Mouse (Mus musculus) midbrain, embryonic 16.5 days (tissue): ENCODE measurements around the gene Mroh2b. TPM values are rescaled to one million over a fixed set of nuclear protein-coding genes. Genes with fewer than 3 reads are reported as not detected.

Experiments
- polyA plus RNA-seq: library from polyadenylated mRNA; unstranded; fragments of >200 nt; fragmentation: Nextera tagmentation; extraction: Ambion mirVana; gene quantifications from 2 replicates; pipeline ENCODE4 v1.2.1, GENCODE M21; 2015

Gene Mroh2b
- polyA plus RNA-seq, 1 experiment from 2014 or later: not detected

Other genes with a start within 250 kb of the Mroh2b start
- gene C6, start 171.6 kb upstream of the Mroh2b start, polyA plus RNA-seq: not detected in 2 replicates
- gene C7, start 165.0 kb downstream of the Mroh2b start, polyA plus RNA-seq: 0.18 TPM in 1 of 2 replicates, not detected in the other
- gene Card6, start 209.8 kb downstream of the Mroh2b start, polyA plus RNA-seq: 0.50 and 0.65 TPM in 2 replicates
- gene Rpl37, start 217.9 kb downstream of the Mroh2b start, polyA plus RNA-seq: 257 and 300 TPM in 2 replicates
- gene Prkaa1, start 245.1 kb downstream of the Mroh2b start, polyA plus RNA-seq: 12.9 and 15.0 TPM in 2 replicates